15 mouse cellular contexts compared by ENCODE assay signal in the genomic region with DNA sequence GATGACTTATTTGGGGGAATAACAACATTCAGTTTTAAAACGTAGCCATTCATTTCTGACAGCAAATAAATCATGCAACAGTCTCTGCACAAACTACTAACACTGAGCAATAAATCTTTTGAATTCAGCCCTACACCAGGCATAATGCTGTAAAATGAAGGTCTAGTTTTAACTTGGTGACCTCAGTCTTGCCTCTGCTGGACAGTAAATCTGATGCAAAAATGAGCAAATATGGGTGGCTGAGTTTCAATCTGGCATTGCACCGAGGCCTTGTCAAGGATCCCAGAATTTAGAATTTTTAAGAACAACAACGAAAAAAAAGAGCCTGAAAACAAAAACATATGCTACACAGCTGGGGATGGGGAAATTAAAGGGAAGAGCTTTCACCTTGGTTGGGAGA.
DNase-seq lines count a peak whose midpoint lies in the region; ATAC-seq lines count a peak whose summit lies in the region.
"Had no signal": no experiment of that assay in that cellular context is flagged by ENCODE, and none has a peak within 500 bp of the region (broad histone marks: within the 10 kb centered on the region; RNA-seq: fewer than 3 reads in every experiment).

No protein-coding gene starts in this region.

- H3K4me2 ChIP-seq in kidney, embryonic 15.5 days = no peak overlapping the region
- H3K4me2 ChIP-seq: midbrain, embryonic 11.5 days had no signal

- no peak overlapping the region for H3K4me3 ChIP-seq in kidney, embryonic 15.5 days (replicated peaks)

- H3K36me3 ChIP-seq in kidney, embryonic 15.5 days = no peaks in the 10 kb centered on the region

- no peak overlapping the region for H3K9ac ChIP-seq in kidney, embryonic 15.5 days

- 0 out of 2 replicates have a peak, but pooled peaks have one; percentile 54 for ATAC-seq in kidney, embryonic 15.5 days (replicated peaks; ENCODE audit: low FRiP score)
- ATAC-seq: activated CD4-positive, CD25-positive, alpha-beta regulatory T cell, adult 4 months; Patski had no signal

- peak; percentile 31 to 46 for DNase-seq in heart, adult 18-20 months
- no peak for DNase-seq in heart, postnatal 25 days (ENCODE audit: low spot score)
- no peak for DNase-seq in kidney, adult 8-10 months
- DNase-seq in heart, postnatal 36 days = peak; percentile 21 to 31
- DNase-seq in MN1 (ENCODE audit: low spot score) = no peak
- no peak for DNase-seq in thymus, adult 18-20 months
- DNase-seq: B cell, adult 2 months; cerebellum, postnatal 10 days; layer of hippocampus, postnatal 36 days; lung, adult 18-20 months; lung, postnatal 4 days had no signal

- intact Hi-C loops in heart, postnatal 25 days (cut with DNase I) = no loop called here
- intact Hi-C loops in heart, postnatal 36 days (cut with DNase I) = no loop called here

- H3K4me1 ChIP-seq in kidney, embryonic 15.5 days = peaks cover 5% of the 10 kb centered on the region; the same call in 1 of the 2 replicates

- no peaks in the 10 kb centered on the region for H3K27me3 ChIP-seq in kidney, embryonic 15.5 days
- H3K27me3 ChIP-seq: Patski had no signal

- no peaks in the 10 kb centered on the region for H3K9me3 ChIP-seq in kidney, embryonic 15.5 days (replicated peaks)

- no peak overlapping the region for H3K27ac ChIP-seq in kidney, embryonic 15.5 days

- 41% methylated on average over 3 of the region's 3 CpGs for WGBS in kidney, embryonic 15.5 days

Comparison
In these comparisons a context has a peak if more than half of its experiments do, and no peak if none do; other contexts are left out.
1. DNase-seq: peak in heart, adult 18-20 months (2 of 2) and heart, postnatal 36 days (2 of 2); none in heart, postnatal 25 days (single experiment), kidney, adult 8-10 months (0 of 2), MN1 (single experiment) and thymus, adult 18-20 months (0 of 2).